Mouse (Mus musculus): ENCODE results near the gene Gm5965. TPM values are rescaled to one million over a fixed set of nuclear protein-coding genes. Genes with fewer than 3 reads are reported as not detected.
"Not testable (repeated sequence)": the region's sequence is repeated elsewhere in the genome, so short reads cannot be mapped to it uniquely, and the experiment has no call there.

The Gm5965 gene
- total RNA-seq (2014; rRNA removed) (not detected in 2 replicates), polyA plus RNA-seq (2015; fragmentation: Nextera tagmentation; extraction: Ambion mirVana) (not detected in 2 replicates)

DNA sequence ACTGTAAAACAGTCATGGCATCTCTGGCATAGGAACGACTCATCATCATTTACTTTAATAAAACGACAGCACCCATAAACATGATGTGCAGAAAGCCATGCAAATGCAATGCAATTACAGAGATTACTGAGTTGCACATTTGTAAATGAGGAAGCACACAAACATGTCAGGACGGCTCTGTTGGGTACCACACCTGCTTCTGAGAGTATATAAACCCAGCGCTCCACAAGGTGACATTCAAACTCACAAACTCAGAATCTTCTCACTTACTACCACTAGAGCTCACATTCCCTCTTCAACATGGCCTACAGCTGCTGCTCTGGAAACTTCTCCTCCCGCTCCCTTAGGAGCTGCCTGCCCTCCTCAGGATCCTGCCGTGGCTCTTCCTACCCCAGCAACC is at the start of gene Gm5965:
Gene Gm5965 (plus strand): TSS at position 301 of the 400 bp plus-strand sequence.
- ATAC-seq (ENCODE audit: low FRiP score) (no peak), DNase-seq (ENCODE audit: low spot score) (no peak)
- Histone ChIP-seq H3K36me3 (ENCODE audit: insufficient read depth, low read length) (no peaks in the 10 kb centered on the region), H3K4me2 (ENCODE audit: low read depth, low read length, poor library complexity, severe bottlenecking) (no peak within 1 kb of the TSS), H3K4me1 (ENCODE audit: insufficient read depth, low read length) (no peaks in the 10 kb centered on the region), H3K27me3 (ENCODE audit: insufficient read depth, low read length) (no peaks in the 10 kb centered on the region), H3K27ac (ENCODE audit: low read depth, low read length) (no peak within 1 kb of the TSS), H3K9me3 (ENCODE audit: low read length) (no peaks in the 10 kb centered on the region), H3K9ac (replicated peaks; ENCODE audit: low read length, poor library complexity, severe bottlenecking) (no peak within 1 kb of the TSS), H3K4me3 (ENCODE audit: low read depth, low read length) (no peak within 1 kb of the TSS)
- WGBS: 92% methylated on average over 5 of the region's 6 CpGs
- TF ChIP-seq CTCF (IDR thresholded peaks at IDR 0.05): no peak

- ATAC-seq (ENCODE audit: low FRiP score): no peak
- WGBS: 84% methylated on average over 4 of the region's 4 CpGs
- TF ChIP-seq CTCF (IDR thresholded peaks at IDR 0.05): no peak
These were observed 48.9 kb upstream of the Gm5965 start, which contains the start of gene Krtap13-1 for GRCm38 (mm10) chr16:88728812-88729275. Gene Krtap13-1 (plus strand): TSS chr16:88728862.

DNA sequence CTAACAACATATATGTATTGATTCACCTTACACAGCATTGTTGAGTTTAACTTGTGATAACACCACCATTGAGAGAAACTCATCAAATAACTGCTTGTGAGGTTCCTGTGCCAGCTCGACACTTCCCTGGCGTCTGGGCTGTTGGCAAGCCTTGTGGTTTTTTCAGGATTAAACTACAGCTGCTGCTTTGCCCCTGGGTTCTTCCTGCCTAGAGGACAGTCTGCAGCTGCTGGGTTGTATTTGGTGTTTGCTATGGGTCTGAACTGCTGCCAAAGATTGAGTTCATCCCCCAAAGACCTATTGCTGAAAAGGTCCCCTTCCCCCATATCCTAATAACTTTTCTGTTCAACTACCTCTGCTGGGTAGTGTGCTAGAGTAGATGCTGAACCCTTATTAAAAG is 42.3 kb upstream of the Gm5965 start:
- no peak overlapping the region for H3K9ac ChIP-seq (replicated peaks; ENCODE audit: low read length, poor library complexity, severe bottlenecking)
- H3K36me3 ChIP-seq (ENCODE audit: insufficient read depth, low read length): no peaks in the 10 kb centered on the region
- no peak overlapping the region for H3K27ac ChIP-seq (ENCODE audit: low read depth, low read length)
- no peaks in the 10 kb centered on the region for H3K4me1 ChIP-seq (ENCODE audit: insufficient read depth, low read length)
- WGBS: 55% methylated on average over 2 of the region's 2 CpGs
- no peak overlapping the region for H3K4me3 ChIP-seq (ENCODE audit: low read depth, low read length)
- H3K9me3 ChIP-seq (ENCODE audit: low read length): no peaks in the 10 kb centered on the region
- no peaks in the 10 kb centered on the region for H3K27me3 ChIP-seq (ENCODE audit: insufficient read depth, low read length)
- ATAC-seq (ENCODE audit: low FRiP score) (no peak), DNase-seq (ENCODE audit: low spot score) (peak; percentile 58)
- TF ChIP-seq CTCF (IDR thresholded peaks at IDR 0.05): no peak
- H3K4me2 ChIP-seq (ENCODE audit: low read depth, low read length, poor library complexity, severe bottlenecking): no peak overlapping the region

More at GRCm38 (mm10) chr16:88728812-88729275, 48.9 kb upstream of the Gm5965 start, which contains the start of gene Krtap13-1:
- no peaks in the 10 kb centered on the region for H3K9me3 ChIP-seq (ENCODE audit: low read length)
- no peaks in the 10 kb centered on the region for H3K4me1 ChIP-seq (ENCODE audit: insufficient read depth, low read length)
- no peaks in the 10 kb centered on the region for H3K36me3 ChIP-seq (ENCODE audit: insufficient read depth, low read length)
- no peak within 1 kb of the TSS for H3K27ac ChIP-seq (ENCODE audit: low read depth, low read length)
- no peak within 1 kb of the TSS for H3K4me2 ChIP-seq (ENCODE audit: low read depth, low read length, poor library complexity, severe bottlenecking)
- DNase-seq (ENCODE audit: low spot score): peak; percentile 42
- no peak within 1 kb of the TSS for H3K9ac ChIP-seq (replicated peaks; ENCODE audit: low read length, poor library complexity, severe bottlenecking)
- no peak within 1 kb of the TSS for H3K4me3 ChIP-seq (ENCODE audit: low read depth, low read length)
- no peaks in the 10 kb centered on the region for H3K27me3 ChIP-seq (ENCODE audit: insufficient read depth, low read length)

DNA sequence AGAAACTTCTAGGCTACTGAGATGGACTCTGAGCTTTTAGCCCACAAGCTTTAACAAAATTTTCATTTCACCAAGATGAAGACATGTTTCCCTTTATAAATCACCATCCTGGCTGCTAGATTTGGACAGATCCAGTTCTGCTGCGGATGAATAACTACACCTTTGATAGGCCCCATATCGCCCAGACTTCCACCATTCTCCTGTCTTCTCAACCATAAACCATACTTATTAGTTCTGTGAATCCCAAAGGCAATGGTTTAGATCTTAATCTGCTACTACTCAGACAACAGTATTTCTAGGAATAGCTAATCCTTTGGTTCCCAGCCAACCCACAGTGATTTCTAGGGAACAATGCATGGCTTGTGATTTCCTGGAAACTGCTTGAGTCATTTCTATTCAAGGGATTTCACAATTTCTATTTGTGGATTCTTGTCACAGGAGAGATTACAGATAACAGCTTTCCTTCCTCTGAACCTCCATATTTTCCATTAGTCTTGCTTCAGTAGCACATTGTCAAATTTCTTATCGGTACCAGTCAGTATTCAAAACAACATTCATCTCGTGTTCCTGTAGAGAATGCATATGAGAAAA is 32.9 kb upstream of the Gm5965 start:
- Histone ChIP-seq H3K9ac (replicated peaks; ENCODE audit: low read length, poor library complexity, severe bottlenecking) (no peak overlapping the region), H3K4me1 (ENCODE audit: insufficient read depth, low read length) (no peaks in the 10 kb centered on the region), H3K36me3 (ENCODE audit: insufficient read depth, low read length) (no peaks in the 10 kb centered on the region), H3K27me3 (ENCODE audit: insufficient read depth, low read length) (no peaks in the 10 kb centered on the region), H3K27ac (ENCODE audit: low read depth, low read length) (no peak overlapping the region), H3K4me2 (ENCODE audit: low read depth, low read length, poor library complexity, severe bottlenecking) (no peak overlapping the region), H3K4me3 (ENCODE audit: low read depth, low read length) (no peak overlapping the region), H3K9me3 (ENCODE audit: low read length) (no peaks in the 10 kb centered on the region)
- TF ChIP-seq CTCF (IDR thresholded peaks at IDR 0.05): no peak
- ATAC-seq (ENCODE audit: low FRiP score) (no peak), DNase-seq (ENCODE audit: low spot score) (peak; percentile 41)
- 42% methylated on average over 4 of the region's 4 CpGs for WGBS

GRCm38 (mm10) chr16:88747943-88748342 is 29.8 kb upstream of the Gm5965 start:
- H3K9me3 ChIP-seq (ENCODE audit: low read length): no peaks in the 10 kb centered on the region
- H3K9ac ChIP-seq (replicated peaks; ENCODE audit: low read length, poor library complexity, severe bottlenecking): no peak overlapping the region
- no peak overlapping the region for H3K4me3 ChIP-seq (ENCODE audit: low read depth, low read length)
- no peaks in the 10 kb centered on the region for H3K27me3 ChIP-seq (ENCODE audit: insufficient read depth, low read length)
- H3K27ac ChIP-seq (ENCODE audit: low read depth, low read length): no peak overlapping the region
- DNase-seq (ENCODE audit: low spot score) (no peak), ATAC-seq (ENCODE audit: low FRiP score) (no peak)
- H3K4me2 ChIP-seq (ENCODE audit: low read depth, low read length, poor library complexity, severe bottlenecking): no peak overlapping the region
- H3K36me3 ChIP-seq (ENCODE audit: insufficient read depth, low read length): no peaks in the 10 kb centered on the region
- no peaks in the 10 kb centered on the region for H3K4me1 ChIP-seq (ENCODE audit: insufficient read depth, low read length)
- 73% methylated on average over 4 of the region's 4 CpGs for WGBS
- TF ChIP-seq CTCF (IDR thresholded peaks at IDR 0.05): no peak

DNA sequence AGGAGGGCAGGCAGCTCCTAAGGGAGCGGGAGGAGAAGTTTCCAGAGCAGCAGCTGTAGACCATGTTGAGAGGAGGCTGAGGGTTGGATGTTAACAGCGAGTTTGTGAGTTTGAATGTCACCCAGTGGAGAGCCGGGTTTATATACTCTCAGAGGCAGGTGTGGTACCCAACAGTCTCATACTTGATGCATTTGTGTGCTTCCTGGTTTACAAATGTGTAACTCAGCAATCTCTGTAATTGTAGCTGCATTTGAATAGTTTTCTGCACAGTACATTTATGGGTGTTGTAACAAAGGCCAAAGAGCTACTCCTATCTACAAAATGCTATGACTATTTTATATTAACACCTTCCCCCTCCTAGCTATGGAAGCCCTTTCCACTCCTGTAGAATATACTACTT is 26.2 kb upstream of the Gm5965 start, which contains the start of gene Krtap13:
Gene Krtap13 (minus strand): TSS at position 101 of the 400 bp plus-strand sequence.
- 91% methylated on average over 3 of the region's 3 CpGs for WGBS
- DNase-seq (ENCODE audit: low spot score); H3K4me1 ChIP-seq (ENCODE audit: insufficient read depth, low read length); H3K27me3 ChIP-seq (ENCODE audit: insufficient read depth, low read length); ATAC-seq (ENCODE audit: low FRiP score); H3K4me3 ChIP-seq (ENCODE audit: low read depth, low read length); H3K9ac ChIP-seq (replicated peaks; ENCODE audit: low read length, poor library complexity, severe bottlenecking); H3K27ac ChIP-seq (ENCODE audit: low read depth, low read length); H3K4me2 ChIP-seq (ENCODE audit: low read depth, low read length, poor library complexity, severe bottlenecking); H3K9me3 ChIP-seq (ENCODE audit: low read length); H3K36me3 ChIP-seq (ENCODE audit: insufficient read depth, low read length): not testable (repeated sequence)

GRCm38 (mm10) chr16:88758547-88758946 is 19.1 kb upstream of the Gm5965 start, which contains the start of gene 2310034C09Rik:
Gene 2310034C09Rik (plus strand): TSS chr16:88758847.
- H3K9me3 ChIP-seq (ENCODE audit: low read length); H3K27me3 ChIP-seq (ENCODE audit: insufficient read depth, low read length); ATAC-seq (ENCODE audit: low FRiP score); H3K4me3 ChIP-seq (ENCODE audit: low read depth, low read length); H3K4me2 ChIP-seq (ENCODE audit: low read depth, low read length, poor library complexity, severe bottlenecking); H3K4me1 ChIP-seq (ENCODE audit: insufficient read depth, low read length); DNase-seq (ENCODE audit: low spot score); H3K9ac ChIP-seq (replicated peaks; ENCODE audit: low read length, poor library complexity, severe bottlenecking); H3K36me3 ChIP-seq (ENCODE audit: insufficient read depth, low read length); H3K27ac ChIP-seq (ENCODE audit: low read depth, low read length): not testable (repeated sequence)
- 94% methylated on average over 3 of the region's 3 CpGs for WGBS
